Mouse (Mus musculus) liver, postnatal 0 days (tissue): ENCODE data around the gene Itsn1.

ENCODE experiments used
- CTCF ChIP-seq: sonication (generic); IDR thresholded peaks from 2 replicates; pipeline ENCODE4 v1.5.1; 2016; ENCODE audit warnings: antibody characterized with exemption, low read depth
- EP300 ChIP-seq: IDR thresholded peaks from 2 replicates; pipeline ENCODE4 v1.6.1; 2016; ENCODE audit warnings: antibody characterized with exemption, low read depth, mild to moderate bottlenecking

DNA sequence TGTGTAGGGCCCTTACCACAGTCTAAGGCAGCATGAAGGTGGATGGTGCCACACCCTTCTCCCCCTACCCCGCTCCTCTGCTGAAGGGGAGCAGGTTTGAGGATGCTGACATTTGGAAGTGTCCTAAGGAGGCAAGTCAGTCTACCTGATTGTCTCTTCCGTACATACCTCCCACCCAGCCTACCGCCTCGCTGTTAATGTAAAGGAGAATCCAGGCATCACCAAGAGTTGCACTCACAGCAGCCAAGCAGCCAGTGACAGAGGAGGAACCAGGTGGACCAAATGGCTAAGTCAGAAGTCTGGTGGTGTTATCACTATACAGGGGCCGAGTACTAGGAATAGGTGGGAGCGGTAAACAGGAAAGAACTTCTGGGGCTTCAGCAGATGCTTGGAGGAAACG is 51.1 kb downstream of the Itsn1 start:
- TF ChIP-seq CTCF (no peak), EP300 (no peak)
